Mouse (Mus musculus) gonadal fat pad, adult 2 months (tissue): ENCODE data around the gene Ccdc63. TPM values are rescaled to one million over a fixed set of nuclear protein-coding genes. Genes with fewer than 3 reads are reported as not detected.
"Not testable (repeated sequence)": the region's sequence is repeated elsewhere in the genome, so short reads cannot be mapped to it uniquely, and the experiment has no call there.

Source experiments
- DNase-seq: peaks from one replicate; pipeline ENCODE4 v3.0.0-alpha.2; 2012; ENCODE audit warnings: low read depth
- polyA plus RNA-seq: library from polyadenylated mRNA; depleted of rRNA; stranded (reverse); fragments of >200 nt; gene quantifications from 2 replicates; pipeline ENCODE4 v1.2.3, GENCODE M21; 2012

The Ccdc63 gene
- polyA plus RNA-seq, 1 experiment, result 0.41 TPM

DNA sequence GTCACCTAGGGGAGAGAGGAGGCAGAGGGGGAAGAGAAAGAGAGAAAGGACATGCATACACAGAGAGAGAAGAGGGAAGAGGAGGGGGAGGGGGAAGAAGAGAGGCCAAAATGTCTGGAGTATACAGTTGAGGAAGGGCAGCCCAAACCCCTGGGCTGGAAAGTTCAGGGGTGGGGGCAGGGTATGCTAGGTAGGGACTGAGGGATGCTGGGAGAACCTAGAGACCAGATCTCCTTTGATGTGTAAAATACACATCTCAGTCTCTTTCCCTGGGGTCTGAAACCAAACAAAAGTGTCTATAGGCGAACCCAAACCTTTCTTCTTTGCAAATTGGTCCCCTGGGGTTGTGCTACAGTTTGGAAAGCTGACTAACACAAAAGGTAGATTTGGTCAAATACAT, 7.5 kb upstream of the Ccdc63 start:
- DNase-seq, result no peak

DNA sequence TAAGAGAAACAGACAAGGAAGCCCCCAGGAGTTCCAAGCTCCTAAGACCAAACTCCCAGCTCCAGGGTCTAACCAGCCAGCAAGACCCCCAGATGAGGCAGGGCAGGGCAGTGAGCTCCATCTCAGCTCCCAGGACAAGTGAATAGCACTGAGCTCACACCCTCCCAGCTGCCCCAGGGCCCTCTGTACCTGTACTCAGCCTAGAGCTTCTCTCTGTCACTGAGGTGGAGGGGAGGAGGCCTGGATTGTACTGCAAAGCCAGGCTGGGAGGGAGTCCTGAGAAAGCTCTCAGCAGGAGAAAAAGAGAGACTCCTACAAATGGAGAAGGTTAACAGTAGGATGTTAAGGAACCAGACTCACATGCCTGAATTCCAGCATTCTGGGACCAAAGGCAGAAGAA, 6.0 kb upstream of the Ccdc63 start:
- DNase-seq, result no peak

- no peak for DNase-seq
Measured at GRCm38 (mm10) chr5:122146056-122146580, 5.5 kb upstream of the Ccdc63 start.

DNA sequence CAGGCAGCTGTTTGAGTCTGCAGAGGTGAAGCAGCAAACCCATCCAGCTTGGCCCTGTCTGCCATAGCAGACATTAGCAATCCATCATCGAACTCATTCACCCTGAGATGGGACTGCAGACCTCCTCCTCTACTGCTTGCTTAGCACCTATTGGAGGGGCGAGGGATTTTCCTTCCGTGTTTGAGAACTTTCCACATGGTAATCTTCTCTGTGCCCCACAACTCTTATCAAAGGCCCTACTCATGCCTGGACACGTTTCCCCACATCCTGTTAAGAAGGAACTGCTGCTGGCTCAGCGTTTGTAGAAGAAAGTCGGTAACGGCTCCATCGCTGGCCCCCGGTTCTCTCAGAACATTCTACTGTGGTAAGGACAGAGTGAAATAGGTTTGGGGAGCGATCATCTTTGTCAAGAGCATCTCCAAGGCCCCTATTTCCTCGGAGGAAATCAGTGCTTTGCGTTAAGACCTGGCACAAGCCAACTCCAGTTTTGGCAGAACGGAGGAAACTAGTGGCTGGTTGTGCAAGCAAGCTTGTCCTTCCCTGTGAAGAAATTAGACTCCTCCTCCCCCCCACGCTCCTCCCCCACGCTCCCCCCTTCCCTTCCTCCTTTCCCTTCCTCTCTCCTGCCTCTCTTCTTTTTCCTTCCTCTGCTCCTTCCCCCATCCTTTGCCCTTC, 4.9 kb upstream of the Ccdc63 start:
- no peak for DNase-seq

DNA sequence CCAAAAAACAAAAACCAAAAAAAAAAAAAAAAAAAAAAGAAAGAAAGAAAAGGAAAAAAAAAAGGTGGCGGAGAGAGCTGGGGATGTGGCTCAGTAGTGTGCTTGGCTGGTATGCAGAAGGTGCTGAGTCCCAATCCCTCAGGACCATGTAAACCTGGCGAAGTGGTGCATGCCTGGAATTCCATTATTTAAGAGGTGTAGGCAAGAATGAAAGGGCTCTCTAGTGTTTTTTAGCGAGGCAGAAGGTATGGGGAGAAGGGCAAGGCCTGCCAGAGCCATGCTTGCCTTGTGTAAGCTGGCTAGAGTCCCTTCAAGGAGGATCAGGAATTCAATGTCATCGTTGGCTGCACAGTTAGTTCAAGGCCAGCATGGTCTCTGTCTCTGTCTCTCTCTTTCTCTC, 4.2 kb upstream of the Ccdc63 start:
- DNase-seq, result no peak

DNA sequence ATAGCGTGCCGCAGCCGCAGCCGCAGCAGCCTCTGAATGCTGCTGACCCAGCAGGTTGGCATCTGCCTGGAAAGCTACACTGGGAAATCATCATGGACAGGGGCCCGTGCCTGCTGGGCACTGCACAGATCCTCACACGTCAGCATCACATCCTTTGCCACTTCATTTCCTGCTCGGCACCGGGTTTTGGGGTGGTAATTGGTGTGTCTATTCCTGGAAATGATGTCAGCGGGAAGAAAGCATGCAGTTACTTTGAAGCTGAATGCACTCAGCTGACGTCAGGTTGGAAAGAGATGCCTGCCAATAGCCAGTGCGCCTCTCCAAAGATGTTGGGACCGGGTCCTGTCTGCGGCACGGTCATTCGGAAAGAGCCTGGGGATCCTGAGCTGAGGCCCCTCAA, 2.9 kb upstream of the Ccdc63 start:
- no peak for DNase-seq

- DNase-seq, result no peak
Measured at GRCm38 (mm10) chr5:122142230-122142992, 1.8 kb upstream of the Ccdc63 start.

DNA sequence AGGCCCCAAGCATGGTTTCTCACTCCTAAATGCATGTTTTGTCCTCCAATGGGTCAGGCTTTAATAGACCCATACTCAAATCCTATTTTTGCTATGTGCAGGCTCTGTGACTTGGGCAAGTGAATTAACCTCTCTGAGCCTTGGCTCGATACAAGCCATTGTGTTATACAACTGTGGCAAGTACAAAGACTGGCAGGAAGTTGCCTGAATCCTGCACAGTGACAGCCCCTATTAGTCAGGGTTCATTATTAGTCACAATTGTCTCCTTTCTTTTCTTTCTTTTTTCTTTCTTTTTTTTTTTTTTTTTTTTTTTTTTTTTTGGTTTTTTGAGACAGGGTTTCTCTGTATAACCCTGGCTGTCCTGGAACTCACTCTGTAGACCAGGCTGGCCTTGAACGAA, 852 bp downstream of the Ccdc63 start:
- DNase-seq, result not testable (repeated sequence)

- no peak for DNase-seq
Measured at GRCm38 (mm10) chr5:122138856-122139255, 1.8 kb downstream of the Ccdc63 start.

- DNase-seq, result no peak
Measured at GRCm38 (mm10) chr5:122136508-122137408, 3.9 kb downstream of the Ccdc63 start.

DNA sequence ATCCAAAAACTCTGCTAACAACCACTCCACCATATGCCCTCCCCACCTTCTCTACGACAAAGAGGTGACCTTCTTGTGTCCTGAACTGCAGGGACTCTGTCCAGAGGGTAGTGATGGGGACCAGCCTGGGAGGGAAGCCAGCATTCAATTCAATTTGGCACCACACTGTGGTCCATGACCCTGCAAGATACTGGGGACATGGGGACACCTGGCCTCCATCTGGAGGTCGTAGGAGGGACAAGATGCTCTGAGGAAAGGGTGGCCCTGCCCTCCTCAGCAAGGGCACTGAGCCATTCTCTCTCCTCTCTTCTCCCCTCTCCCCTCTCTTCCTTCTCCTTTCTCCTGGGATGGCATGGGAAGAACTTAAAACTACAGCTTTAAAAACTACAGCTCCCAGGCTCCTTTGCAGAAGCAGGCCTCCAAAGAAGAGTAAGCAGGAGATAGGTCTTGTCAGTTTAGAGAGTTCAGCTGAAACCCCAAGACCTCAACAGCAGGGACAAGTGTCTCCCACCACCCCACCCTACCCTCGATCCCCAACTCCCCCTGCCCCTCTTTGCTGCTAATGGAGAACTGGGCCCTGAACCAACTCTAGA, 5.2 kb downstream of the Ccdc63 start:
- DNase-seq, result no peak

GRCm38 (mm10) chr5:122134395-122135289, 6.0 kb downstream of the Ccdc63 start:
- no peak for DNase-seq

GRCm38 (mm10) chr5:122133050-122133389, 7.6 kb downstream of the Ccdc63 start:
- DNase-seq, result no peak

DNA sequence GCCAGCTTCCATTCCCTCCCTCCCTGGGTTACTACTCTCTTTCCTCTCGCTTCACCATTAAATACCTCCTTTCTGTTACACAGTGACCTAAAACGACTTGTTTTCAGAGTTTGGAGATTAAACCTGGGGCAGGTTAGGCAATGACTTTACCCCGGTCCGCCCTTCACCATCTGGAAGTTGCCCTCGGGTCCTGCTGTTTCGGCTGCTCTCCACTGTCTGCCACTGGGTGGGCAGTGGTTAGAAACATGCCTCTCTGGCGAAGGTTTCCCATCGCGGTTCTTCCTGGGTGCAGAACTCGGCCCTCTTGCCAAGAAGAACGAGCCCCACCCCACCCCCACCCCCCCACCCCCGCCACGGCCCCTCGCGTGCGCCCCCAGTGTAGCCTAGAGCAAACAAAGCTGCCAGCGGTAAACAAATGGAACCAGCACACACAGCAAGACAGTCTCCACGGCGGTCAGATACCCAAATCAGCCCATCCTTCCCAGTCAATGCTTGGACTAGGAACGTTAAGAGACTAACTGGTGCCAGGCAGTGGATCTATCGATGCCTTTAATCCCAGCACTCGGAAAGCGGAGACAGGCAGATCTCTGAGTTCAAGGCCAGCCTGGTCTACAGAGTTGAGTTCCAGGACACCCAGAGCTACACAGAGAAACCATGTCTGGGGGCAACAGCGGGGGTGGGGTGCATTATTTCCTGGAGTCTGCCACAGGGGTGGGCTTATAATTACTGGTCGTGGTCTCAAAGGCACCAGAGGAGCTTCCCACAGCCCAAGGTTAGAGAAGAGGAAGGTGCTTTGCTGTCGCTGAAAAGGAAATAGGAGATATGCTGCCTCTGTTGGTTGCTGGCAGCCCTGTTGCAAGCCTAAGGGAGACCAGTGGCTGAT, 8.2 kb downstream of the Ccdc63 start:
- no peak for DNase-seq

GRCm38 (mm10) chr5:122131076-122132051, 9.3 kb downstream of the Ccdc63 start:
- DNase-seq, result peak; percentile 74

GRCm38 (mm10) chr5:122130341-122130998, 10.2 kb downstream of the Ccdc63 start:
- DNase-seq, result no peak

GRCm38 (mm10) chr5:122129068-122129655, 11.5 kb downstream of the Ccdc63 start:
- DNase-seq, result no peak
